Mouse (Mus musculus): ENCODE results near the gene Tbccd1.

- TF ChIP-seq CTCF (IDR thresholded peaks at IDR 0.05; ENCODE audit: control insufficient read depth, insufficient read depth, insufficient read length) (no peak), MYOG (IDR thresholded peaks at IDR 0.05; ENCODE audit: control insufficient read depth, extremely low read depth, insufficient read length) (no peak), MAX (IDR thresholded peaks at IDR 0.05) (no peak), USF1 (IDR thresholded peaks at IDR 0.05; ENCODE audit: low read depth) (no peak), FOSL1 (IDR thresholded peaks at IDR 0.05; ENCODE audit: insufficient read depth, low read length, poor library complexity, severe bottlenecking) (no peak), CEBPB (IDR thresholded peaks at IDR 0.05; ENCODE audit: low read depth) (no peak), MYOD1 (IDR thresholded peaks at IDR 0.05; ENCODE audit: control insufficient read depth, insufficient read length, low read depth) (no peak)
Measured at GRCm38 (mm10) chr16:22889716-22890115, 32.2 kb upstream of the Tbccd1 start.
